Mouse (Mus musculus) olfactory bulb, adult 2 months (tissue): Measurements from ENCODE around the gene Caml. TPM values are rescaled to one million over a fixed set of nuclear protein-coding genes. Genes with fewer than 3 reads are reported as not detected.
A peak's percentile ranks its signal among the peaks of the same experiment; 100 is the strongest.

Experiments
- H3K27ac ChIP-seq: fragments of 200-500 bp; 2 replicates; pipeline ENCODE4 v1.5.1; 2012; ENCODE audit warnings: low read depth, low read length; ENCODE audit not compliant: insufficient read depth
- H3K4me1 ChIP-seq: fragments of 200-500 bp; 2 replicates; pipeline ENCODE4 v1.6.1; 2012; ENCODE audit warnings: low read length; ENCODE audit not compliant: control insufficient read depth, insufficient read depth
- H3K4me3 ChIP-seq: fragments of 200-500 bp; 2 replicates; pipeline ENCODE4 v1.5.1; 2012; ENCODE audit warnings: mild to moderate bottlenecking, low read depth, low read length, moderate library complexity; ENCODE audit not compliant: insufficient read depth
- CTCF ChIP-seq: fragments of 200-500 bp; IDR thresholded peaks from 2 replicates; pipeline ENCODE4 v1.5.1; 2012; ENCODE audit warnings: low read depth, mild to moderate bottlenecking, low read length, moderate library complexity; ENCODE audit not compliant: insufficient read depth
- POLR2A ChIP-seq: fragments of 200-500 bp; IDR thresholded peaks from 2 replicates; pipeline ENCODE4 v1.6.1; 2012; ENCODE audit warnings: mild to moderate bottlenecking, low read depth, low read length, moderate library complexity; ENCODE audit not compliant: insufficient read depth
- WGBS: fragments of 180-500 bp; shearing (Covaris S2); methylation state at CpG from one replicate; pipeline ENCODE4 v1.1.7; 2018; 5-methylcytosine and 5-hydroxymethylcytosine counted together
- polyA plus RNA-seq: library from polyadenylated mRNA; stranded (reverse); fragments of >200 nt; gene quantifications from 2 replicates; pipeline ENCODE4 v1.2.4, GENCODE M21; 2012; ENCODE audit warnings: low replicate concordance; ENCODE audit not compliant: missing spikeins, insufficient read depth, insufficient read length

Caml gene
- polyA plus RNA-seq, 1 experiment: not detected

DNA sequence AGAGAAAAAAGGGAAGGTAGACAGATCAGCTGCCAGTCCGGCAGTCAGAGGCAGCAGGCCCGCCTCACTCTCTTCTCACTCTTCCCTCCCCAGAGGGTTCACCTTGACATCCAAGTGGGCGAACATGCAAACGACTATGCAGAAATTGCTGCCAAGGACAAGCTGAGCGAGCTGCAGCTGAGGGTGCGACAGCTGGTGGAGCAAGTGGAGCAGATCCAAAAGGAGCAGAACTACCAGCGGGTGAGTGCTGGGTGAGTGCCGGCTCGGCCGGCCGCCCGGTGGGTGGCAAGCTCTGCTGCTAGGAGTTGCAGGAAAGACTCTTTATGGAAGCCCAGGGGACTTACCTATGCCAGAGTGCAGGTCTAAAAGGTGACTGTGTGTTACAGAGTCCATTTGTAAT, 27.4 kb upstream of the Caml start:
- no peak overlapping the region for H3K4me3 ChIP-seq

DNA sequence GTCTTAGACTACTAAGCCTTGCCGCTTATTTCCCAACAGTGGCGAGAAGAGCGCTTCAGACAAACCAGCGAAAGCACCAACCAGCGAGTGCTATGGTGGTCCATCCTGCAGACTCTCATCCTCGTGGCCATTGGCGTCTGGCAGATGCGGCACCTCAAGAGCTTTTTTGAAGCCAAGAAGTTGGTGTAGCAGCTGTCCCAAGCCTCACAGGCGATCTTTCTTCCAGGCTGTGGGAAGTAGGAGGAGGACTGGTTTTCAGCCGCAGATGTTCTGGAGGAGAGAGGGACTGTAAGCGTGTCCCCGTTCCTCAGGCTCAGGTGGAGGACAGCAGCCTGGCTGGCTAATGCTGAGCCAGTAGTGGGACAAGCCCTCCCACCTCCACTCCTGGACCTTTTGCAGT, 26.0 kb upstream of the Caml start:
- peaks cover 8% of the 10 kb centered on the region for H3K4me1 ChIP-seq
- H3K27ac ChIP-seq: no peak overlapping the region
- H3K4me3 ChIP-seq: no peak overlapping the region
- TF ChIP-seq CTCF (no peak), POLR2A (no peak)
- 93% methylated on average over 12 of the region's 12 CpGs for WGBS

More for the DNA sequence above, 27.4 kb upstream of the Caml start:
- Histone ChIP-seq H3K4me1 (peaks cover 8% of the 10 kb centered on the region), H3K27ac (no peak overlapping the region)
- TF ChIP-seq CTCF (no peak), POLR2A (no peak)
- 67% methylated on average over 12 of the region's 12 CpGs for WGBS

DNA sequence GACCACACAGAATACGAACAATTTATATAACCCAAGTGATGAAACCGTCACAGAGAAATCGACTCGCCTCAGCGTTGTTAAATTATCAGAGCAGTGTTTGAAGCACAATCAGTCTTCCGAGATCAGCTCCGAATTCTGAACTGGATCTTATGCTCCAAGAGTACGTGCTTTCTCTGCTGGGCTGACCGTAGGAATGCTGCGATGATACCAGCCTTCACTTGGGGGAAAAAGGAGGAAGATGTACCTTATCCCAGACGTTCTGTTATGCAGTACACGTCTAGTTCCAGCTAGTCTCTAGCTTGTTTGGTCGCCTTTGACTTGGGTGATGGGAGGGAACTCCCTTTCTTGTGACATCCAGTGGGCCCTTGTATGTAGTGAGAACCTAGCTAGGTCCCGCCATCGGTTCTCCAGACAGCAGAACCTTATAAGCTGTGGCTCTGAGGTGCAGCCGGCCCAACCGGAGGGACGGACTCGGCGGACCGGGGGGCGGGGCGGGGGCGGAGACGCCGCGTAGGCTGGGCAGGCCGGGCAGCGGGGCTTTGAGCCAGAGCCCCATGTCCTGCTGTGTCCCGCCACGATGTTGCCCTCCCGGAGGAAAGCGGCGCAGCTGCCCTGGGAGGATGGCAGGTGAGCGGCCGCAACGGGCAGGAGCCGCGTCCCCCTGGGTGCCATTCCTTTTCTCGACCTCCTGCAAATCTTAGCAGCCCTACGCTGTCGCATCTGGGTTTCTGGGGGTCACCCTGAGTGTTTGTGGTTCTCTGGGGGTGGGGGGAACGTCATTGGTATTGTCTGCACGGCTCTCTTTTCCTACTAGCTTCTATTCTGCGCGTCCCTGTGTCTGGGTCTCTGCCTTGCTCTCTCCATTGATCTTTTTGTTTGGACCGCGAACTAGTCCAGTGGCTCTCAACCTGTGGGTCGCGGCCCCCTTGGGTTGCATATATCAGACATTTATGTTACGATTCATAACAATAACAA, 23.0 kb upstream of the Caml start, which contains the start of gene B4galt7:
TSS of gene B4galt7 (plus strand) at position 331 of the 975 bp plus-strand sequence.
- peak within 1 kb of the TSS; percentile 93 for H3K4me3 ChIP-seq
- WGBS: 7% methylated on average over 51 of the region's 51 CpGs
- H3K27ac ChIP-seq: peak within 1 kb of the TSS; percentile 54
- no peaks in the 10 kb centered on the region; the same call in 1 of the 2 replicates for H3K4me1 ChIP-seq
- TF ChIP-seq CTCF (no peak), POLR2A (peak; percentile 36; the same call in 1 of the 2 replicates)

- no peak for TF ChIP-seq CTCF
- TF ChIP-seq POLR2A: no peak
- Histone ChIP-seq H3K27ac (no peak overlapping the region), H3K4me3 (peak overlapping the region; percentile 93; the same call in 1 of the 2 replicates), H3K4me1 (no peaks in the 10 kb centered on the region; the same call in 1 of the 2 replicates)
- WGBS: 11% methylated on average over 9 of the region's 9 CpGs
Measured at GRCm38 (mm10) chr13:55600657-55601056, 22.1 kb upstream of the Caml start.

DNA sequence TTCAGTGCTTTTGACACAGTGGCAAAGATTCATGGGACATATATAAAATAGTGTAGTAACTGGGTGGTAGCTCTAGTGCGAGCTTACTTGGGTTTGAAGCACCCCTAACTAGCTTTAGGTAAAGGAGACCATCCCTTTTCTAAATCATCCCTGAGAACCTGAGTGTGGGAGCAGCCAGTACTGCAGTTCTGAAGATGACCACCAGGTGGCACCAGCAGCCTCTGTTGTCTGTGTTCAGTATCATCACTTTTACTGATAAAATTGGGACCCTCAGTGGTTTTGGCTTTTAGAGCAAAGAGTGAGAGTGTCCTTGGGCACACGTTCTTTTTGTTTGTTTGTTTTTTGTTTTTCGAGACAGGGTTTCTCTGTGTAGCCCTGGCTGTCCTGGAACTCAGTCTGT, 21.2 kb upstream of the Caml start:
- TF ChIP-seq POLR2A (no peak), CTCF (no peak)
- Histone ChIP-seq H3K4me3 (no peak overlapping the region), H3K27ac (no peak overlapping the region), H3K4me1 (no peaks in the 10 kb centered on the region; the same call in none of the 2 replicates)
- WGBS: 7% methylated on average over 3 of the region's 3 CpGs

DNA sequence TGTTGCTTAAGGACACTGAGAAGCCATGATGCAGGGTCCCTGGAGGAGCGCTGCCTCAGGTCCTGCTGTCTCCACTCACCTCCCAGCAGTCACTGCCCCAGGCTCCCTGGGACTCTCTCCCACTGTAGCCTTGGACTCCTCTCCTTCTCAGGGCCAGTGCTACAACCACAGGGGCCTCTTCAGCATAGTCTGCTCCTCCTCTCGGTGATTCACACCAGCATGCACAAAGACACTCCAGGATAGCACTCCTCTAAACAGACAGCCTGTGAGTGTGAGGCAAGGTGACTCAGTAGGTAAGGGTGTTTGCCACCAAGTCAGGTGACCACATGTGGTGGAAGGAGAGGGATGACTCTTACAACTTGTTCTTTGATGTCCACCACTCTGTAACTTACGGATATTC, 18.2 kb upstream of the Caml start:
- H3K4me3 ChIP-seq: no peak overlapping the region
- 92% methylated on average over 3 of the region's 3 CpGs for WGBS
- no peak overlapping the region for H3K27ac ChIP-seq
- H3K4me1 ChIP-seq: peaks cover 5% of the 10 kb centered on the region
- TF ChIP-seq POLR2A: no peak
- TF ChIP-seq CTCF: no peak

GRCm38 (mm10) chr13:55606899-55607623, 15.7 kb upstream of the Caml start:
- Histone ChIP-seq H3K4me3 (no peak overlapping the region), H3K4me1 (peaks cover 5% of the 10 kb centered on the region), H3K27ac (no peak overlapping the region)
- 71% methylated on average over 10 of the region's 10 CpGs for WGBS
- no peak for TF ChIP-seq CTCF
- TF ChIP-seq POLR2A: no peak

- WGBS: 92% methylated on average over 2 of the region's 2 CpGs
Measured at GRCm38 (mm10) chr13:55607624-55608006, 15.2 kb upstream of the Caml start.

More at GRCm38 (mm10) chr13:55607624-55608006, 15.2 kb upstream of the Caml start:
- Histone ChIP-seq H3K4me3 (no peak overlapping the region), H3K4me1 (peaks cover 5% of the 10 kb centered on the region), H3K27ac (no peak overlapping the region)
- TF ChIP-seq CTCF (no peak), POLR2A (no peak)
